Mouse (Mus musculus) G1E-ER4 (cell line): ENCODE measurements around the gene Epha2. TPM values are rescaled to one million over a fixed set of nuclear protein-coding genes. Genes with fewer than 3 reads are reported as not detected.

Experiments
- GATA1 ChIP-seq: IDR thresholded peaks from one replicate; pipeline ENCODE4 v1.8.0; 2012; ENCODE audit warnings: low read length, inconsistent platforms
- polyA plus RNA-seq: library from polyadenylated mRNA; stranded (reverse); fragments of >175 nt; gene quantifications from 2 replicates; pipeline ENCODE4 v1.2.3, GENCODE M21; 2012

Gene Epha2
- polyA plus RNA-seq, 1 experiment, result 0.02 TPM

- TF ChIP-seq GATA1, result no peak
Measured at GRCm38 (mm10) chr4:141274485-141275341, 26.3 kb upstream of the Epha2 start.

GRCm38 (mm10) chr4:141277157-141277556 lies 23.9 kb upstream of the Epha2 start:
- no peak for TF ChIP-seq GATA1

DNA sequence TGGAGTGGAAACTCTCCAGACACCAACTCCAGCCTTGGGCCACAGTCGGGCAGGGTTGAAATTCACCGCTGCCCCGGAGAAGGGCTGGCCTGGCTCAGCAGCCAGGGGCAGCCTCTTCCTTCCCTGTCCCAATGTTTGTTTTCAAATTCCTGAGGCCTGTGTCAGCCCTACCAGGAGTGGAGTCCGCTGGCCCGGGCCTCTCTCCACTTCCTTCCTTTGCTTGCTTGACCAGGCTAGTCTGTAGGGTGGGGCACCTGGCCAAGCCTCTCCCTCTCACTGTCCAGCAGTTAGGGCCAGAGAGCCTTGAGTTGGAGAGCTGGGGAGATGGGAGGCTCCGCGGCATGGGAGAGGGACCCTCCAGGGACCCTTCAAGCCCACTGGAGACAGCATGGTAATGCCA lies 22.9 kb upstream of the Epha2 start:
- TF ChIP-seq GATA1, result no peak

- no peak for TF ChIP-seq GATA1
Measured at GRCm38 (mm10) chr4:141279327-141279726, 21.7 kb upstream of the Epha2 start.

DNA sequence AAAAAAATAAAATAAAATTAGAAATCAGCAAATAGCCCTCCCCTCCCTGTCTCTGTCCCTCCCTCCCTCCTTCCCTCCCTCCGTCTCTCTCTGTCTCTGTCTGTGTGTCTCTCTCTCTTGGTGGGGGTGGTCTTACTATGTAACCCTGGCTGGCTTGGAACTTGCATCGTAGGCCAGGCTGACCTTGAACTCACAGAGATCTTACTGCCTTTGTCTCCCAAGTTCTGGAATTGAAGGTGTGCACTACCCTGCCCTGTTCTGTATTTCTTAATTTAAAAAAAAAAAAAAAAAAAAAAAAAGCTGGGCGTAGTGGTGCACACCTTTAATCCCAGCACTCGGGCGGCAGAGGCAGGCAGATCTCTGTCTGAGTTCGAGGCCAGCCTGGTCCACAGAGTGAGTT lies 21.3 kb upstream of the Epha2 start:
- TF ChIP-seq GATA1, result no peak

DNA sequence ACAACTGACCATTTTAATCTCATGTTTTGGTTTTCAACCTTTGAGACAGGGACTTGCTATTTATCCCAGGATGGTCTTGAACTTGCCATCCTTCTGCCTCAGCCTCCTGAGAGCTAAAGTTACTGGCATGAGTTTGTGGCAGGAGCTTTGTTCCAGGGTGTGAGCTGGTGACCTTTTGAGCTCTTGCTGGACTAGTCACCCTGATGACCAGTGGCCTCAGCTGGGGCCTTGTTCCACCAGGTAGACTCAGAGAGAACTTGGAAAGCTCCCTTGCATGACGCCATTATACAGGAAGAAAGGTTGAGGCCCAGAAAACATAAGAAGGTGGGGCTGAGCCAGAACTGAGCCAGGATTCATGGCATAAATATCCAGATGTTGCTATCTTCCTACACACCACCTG lies 20.6 kb upstream of the Epha2 start:
- TF ChIP-seq GATA1, result no peak

GRCm38 (mm10) chr4:141281153-141281552 lies 19.9 kb upstream of the Epha2 start:
- TF ChIP-seq GATA1, result no peak

- TF ChIP-seq GATA1, result no peak
Measured at GRCm38 (mm10) chr4:141281578-141281977, 19.5 kb upstream of the Epha2 start.

DNA sequence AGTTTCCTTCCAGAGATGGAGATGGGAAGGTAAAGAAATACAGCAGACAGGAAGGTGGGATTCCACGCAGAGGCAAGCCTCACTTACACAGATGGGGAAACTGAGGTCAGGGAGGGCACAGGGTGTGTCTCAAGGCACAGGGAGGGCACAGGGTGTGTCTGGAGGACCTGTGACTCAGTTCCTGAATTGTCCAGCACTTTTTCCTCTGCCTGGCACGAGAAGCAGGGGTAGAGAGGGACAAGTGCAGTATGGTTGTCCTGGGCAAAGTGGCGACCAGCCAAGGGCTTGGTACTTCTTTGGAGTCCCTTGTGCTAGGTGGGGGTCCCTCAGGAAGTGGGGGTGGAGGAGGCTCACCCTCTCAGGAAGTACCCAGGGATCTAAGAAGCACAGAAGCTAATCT lies 19.0 kb upstream of the Epha2 start:
- no peak for TF ChIP-seq GATA1

GRCm38 (mm10) chr4:141282623-141283022 lies 18.4 kb upstream of the Epha2 start:
- TF ChIP-seq GATA1, result no peak

- TF ChIP-seq GATA1, result no peak
Measured at GRCm38 (mm10) chr4:141283176-141283878, 17.7 kb upstream of the Epha2 start.

- TF ChIP-seq GATA1, result no peak
Measured at GRCm38 (mm10) chr4:141283879-141284411, 17.1 kb upstream of the Epha2 start.

DNA sequence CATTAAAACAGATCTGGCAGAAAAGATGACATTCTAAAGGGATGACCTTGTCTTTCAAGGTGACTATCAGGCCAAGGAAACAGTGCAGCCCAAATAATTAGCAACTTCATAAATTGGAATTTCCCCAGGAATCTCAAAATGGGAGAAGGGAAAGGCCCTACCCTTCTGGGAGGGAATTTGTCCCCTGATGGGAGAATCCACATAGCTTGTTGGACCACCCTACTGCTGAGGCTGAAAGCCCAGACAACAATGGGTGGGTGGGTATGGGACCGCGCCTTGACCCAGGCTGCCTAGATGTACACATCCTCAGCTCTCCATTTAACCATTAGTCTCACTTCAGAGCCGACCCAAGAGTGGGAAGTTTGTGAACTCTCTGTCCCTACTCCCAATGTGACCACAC lies 16.6 kb upstream of the Epha2 start:
- no peak for TF ChIP-seq GATA1

- no peak for TF ChIP-seq GATA1
Measured at GRCm38 (mm10) chr4:141285128-141285527, 15.9 kb upstream of the Epha2 start.

- TF ChIP-seq GATA1, result no peak
Measured at GRCm38 (mm10) chr4:141286860-141287517, 14.1 kb upstream of the Epha2 start.

GRCm38 (mm10) chr4:141287518-141288004 lies 13.5 kb upstream of the Epha2 start:
- TF ChIP-seq GATA1, result no peak
